Mouse (Mus musculus) retina, embryonic 14.5 days (tissue): ENCODE results near the gene Rragc.
A peak's percentile ranks its signal among the peaks of the same experiment; 100 is the strongest.
"Not testable (repeated sequence)": the region's sequence is repeated elsewhere in the genome, so short reads cannot be mapped to it uniquely, and the experiment has no call there.

Experiments
- DNase-seq: peaks from one replicate; pipeline ENCODE4 v3.0.0-alpha.2; 2015; ENCODE audit warnings: low spot score

Rragc gene

GRCm38 (mm10) chr4:123916748-123917547 is at the start of gene Rragc:
Rragc (plus strand) TSS chr4:123917446.
- peak; percentile 99 for DNase-seq

DNA sequence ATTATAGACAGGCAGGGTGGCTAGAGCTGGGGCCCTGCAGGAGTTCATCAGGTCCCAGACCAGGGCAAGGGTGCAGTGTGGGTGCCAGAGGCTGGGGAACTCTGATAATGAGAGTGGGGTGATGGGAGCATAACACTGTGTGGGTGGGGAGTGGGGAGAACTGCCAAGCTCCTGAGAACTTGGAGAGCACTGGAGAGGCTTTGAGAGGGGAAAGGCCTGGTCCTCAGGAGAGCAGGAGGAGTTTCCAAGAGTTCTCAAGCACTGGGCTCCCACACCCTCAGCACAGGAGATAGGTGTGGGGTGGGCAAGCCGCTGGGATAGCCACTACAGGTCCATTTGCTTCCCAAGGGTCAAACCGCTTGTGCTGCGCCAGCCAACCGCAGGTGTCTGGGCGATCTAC is 23.5 kb upstream of the Rragc start:
- no peak for DNase-seq

DNA sequence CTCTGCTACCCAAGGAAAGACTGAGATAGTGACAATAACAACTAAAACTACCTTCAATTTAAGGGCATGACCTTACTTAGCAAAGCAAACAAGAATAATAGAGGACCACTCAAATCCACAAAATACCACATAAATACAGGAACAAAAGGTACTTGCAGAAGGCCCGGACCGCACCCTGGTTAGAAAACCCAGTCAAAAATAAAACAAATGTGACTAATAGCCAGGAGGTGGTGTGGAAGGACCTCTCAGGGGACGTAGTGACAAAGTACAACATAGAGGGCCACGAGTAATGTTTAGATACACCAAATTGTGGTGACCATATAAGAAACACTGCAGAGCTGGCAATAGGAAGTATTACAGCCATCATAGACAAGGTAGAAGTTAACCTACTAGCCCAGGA is 23.0 kb upstream of the Rragc start:
- no peak for DNase-seq

- DNase-seq, result peak; percentile 82
Measured at GRCm38 (mm10) chr4:123898696-123899095, 18.6 kb upstream of the Rragc start.

GRCm38 (mm10) chr4:123903432-123903831 is 13.8 kb upstream of the Rragc start:
- no peak for DNase-seq

DNA sequence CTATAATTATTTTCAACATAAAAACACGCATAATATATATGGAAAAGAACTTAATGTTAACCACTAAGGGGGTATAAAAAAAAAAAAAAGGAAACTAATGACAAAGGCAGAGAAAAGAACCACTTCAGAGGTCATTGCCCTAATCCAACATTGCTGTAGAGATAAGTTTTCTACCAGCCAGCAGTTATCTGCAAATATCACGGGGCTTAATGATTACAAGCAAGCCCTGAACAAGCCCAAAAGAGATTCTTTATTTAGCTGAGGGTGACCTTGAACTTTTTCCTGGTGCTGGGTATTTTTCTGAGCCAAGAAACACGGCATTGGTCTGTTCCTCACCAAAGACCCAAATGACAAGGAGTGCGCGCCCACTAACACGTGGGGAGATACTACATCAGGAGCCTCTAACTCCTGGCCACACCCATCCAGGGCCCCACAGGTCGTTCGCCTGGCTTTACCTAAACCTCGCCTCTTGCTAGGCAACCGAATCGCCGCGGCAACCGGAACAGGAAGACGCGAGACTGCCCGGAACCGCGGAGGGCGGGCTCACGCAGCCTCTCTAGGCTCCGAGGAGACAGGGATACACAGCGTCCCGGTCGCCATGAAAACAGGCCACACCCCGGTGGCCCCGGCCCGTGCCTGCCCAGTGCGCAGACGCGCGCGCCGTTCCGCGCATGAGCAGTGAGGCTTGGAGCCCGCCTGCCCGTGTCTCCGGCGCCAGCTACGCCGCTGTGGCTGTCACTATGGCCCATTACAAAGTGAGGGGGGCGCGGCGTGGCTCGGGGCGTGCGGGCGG is 12.7 kb upstream of the Rragc start, which contains the start of gene Mycbp:
Mycbp (plus strand) TSS at position 500 of the 793 bp plus-strand sequence.
- peak; percentile 98 for DNase-seq

DNA sequence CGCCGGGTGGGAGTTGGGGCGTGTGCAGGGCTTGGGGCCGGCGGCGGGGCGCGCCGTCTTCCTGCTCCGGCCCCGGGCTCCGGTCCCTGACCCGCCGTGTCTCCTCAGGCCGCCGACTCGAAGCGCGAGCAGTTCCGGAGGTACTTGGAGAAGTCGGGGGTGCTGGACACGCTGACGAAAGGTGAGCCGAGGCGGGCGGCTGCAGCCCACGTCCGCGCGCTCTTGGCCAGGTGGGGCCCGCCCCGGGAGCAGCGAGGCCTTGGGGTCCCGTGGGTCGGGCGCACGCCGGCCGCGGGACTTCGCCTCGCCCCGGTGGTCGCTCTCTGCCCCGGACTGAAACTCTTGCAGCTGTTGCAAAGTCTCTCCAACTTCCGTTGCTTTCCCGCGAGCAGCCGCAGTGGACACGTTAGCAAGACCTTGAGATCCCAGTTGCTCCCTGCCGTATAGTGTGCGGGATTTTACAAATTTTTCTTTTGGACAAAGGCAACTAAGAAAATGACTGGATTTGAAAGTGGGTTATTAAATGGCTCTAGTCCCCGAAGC is 12.0 kb upstream of the Rragc start:
- peak; percentile 24 for DNase-seq

GRCm38 (mm10) chr4:123911503-123911902 is 5.7 kb upstream of the Rragc start:
- no peak for DNase-seq

DNA sequence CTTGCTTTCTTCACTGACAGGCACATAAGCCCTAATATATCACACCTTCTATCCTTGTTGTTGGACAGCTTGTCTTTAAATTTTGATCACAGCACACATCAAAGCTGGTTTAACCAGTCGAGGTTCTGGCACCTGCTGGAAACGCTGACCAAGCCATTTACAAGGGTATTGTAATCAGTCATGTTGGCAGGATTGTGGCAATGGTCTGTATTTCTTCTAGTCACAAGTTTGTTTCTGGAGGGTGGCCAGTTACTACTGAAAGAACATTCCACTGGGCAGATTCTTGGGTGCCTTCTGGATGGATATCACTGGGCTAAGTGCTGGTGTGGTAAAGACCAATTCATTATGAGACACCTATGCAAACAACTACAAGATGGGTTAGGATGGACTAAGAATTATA is 4.8 kb upstream of the Rragc start:
- DNase-seq, result no peak

- no peak for DNase-seq
Measured at GRCm38 (mm10) chr4:123917548-123918140, 398 bp downstream of the Rragc start, which contains the start of gene 4930535I16Rik. 4930535I16Rik (minus strand) TSS chr4:123918022.

DNA sequence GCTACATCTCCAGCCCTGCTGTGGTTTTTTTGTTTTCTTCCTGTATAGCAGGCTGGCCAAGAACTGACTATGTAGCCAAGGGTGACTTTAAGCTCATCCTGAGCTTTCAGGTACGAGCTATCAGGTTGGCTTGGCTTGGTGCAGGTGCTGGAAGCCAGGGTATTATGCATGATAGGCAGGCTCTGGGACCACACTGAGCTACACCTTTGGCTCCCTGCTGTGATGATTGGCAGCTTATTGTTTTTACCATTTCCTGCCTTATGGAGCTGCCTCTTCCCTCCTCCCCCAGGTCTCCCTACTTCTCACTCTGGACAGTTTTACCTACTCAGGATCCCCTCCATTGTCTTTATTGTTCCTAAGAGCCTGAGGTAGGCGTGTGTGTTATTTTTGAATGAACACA is 1.6 kb downstream of the Rragc start:
- DNase-seq, result no peak

GRCm38 (mm10) chr4:123921055-123921565 is 3.9 kb downstream of the Rragc start:
- DNase-seq, result no peak

- no peak for DNase-seq
Measured at GRCm38 (mm10) chr4:123927961-123928360, 10.7 kb downstream of the Rragc start.

DNA sequence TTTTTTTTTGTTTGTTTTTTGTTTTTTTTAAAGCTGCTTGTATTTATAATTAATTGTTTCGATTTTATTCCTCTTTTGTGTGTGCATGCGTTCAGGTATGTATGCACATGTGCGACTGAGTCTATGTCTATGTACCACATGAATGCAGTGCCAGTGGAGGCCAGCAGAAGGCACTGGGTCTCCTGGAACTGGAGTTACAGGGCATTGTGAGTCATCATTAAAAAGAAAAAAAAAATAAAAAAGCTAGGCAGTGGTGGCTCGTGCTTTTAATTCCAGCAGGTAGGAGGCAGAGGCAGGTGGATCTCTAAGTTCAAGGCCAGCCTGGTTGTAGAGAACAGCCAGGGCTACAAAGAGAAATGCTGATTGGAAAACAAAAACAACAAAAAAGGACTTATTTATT is 12.7 kb downstream of the Rragc start:
- DNase-seq, result no peak

- DNase-seq, result no peak
Measured at GRCm38 (mm10) chr4:123934306-123934705, 17.1 kb downstream of the Rragc start.

- no peak for DNase-seq
Measured at GRCm38 (mm10) chr4:123936059-123936458, 18.8 kb downstream of the Rragc start.

DNA sequence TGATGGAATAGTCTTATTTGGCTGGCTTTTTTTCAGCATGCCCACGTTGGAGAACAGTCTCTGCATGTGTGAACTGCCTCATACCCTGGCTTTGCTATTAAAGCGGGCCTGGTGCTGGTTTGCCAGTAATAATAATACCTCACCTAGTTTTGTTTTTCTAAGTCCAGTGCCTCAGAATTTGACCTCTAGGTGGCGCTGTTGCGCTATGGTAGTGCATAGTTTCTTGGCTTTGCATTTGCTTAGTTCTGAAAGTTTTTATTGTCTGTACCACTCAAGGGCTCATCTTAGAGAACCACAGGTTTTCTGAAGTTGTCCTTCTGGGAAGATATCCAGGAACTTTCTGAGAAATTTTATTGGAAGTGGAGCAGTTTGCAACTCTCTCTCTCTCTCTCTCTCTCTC is 22.6 kb downstream of the Rragc start:
- peak; percentile 95 for DNase-seq

GRCm38 (mm10) chr4:123940878-123941277 is 23.6 kb downstream of the Rragc start:
- DNase-seq, result not testable (repeated sequence)

- peak; percentile 67 for DNase-seq
Measured at GRCm38 (mm10) chr4:123946701-123947100, 29.5 kb downstream of the Rragc start.

- peak; percentile 56 for DNase-seq
Measured at GRCm38 (mm10) chr4:123947149-123947548, 29.9 kb downstream of the Rragc start.

DNA sequence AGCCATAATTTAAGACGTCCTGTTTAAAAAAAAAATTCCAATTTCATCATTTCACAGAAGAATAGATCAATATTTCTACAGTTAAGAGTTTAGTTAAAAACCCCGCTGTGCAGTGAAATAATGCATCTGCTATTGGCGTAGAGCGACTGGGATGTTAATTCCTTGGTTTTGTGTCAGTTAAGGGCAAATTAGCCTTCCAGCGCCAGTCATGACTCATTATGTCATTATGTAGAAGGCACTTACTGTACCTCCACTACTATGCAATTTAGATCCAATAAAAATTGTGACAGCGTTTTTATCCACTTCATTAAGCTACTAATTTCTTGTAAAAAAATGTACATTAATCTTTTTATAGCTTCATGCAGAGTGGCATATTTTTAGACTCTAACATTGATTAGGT is 31.7 kb downstream of the Rragc start:
- DNase-seq, result no peak

DNA sequence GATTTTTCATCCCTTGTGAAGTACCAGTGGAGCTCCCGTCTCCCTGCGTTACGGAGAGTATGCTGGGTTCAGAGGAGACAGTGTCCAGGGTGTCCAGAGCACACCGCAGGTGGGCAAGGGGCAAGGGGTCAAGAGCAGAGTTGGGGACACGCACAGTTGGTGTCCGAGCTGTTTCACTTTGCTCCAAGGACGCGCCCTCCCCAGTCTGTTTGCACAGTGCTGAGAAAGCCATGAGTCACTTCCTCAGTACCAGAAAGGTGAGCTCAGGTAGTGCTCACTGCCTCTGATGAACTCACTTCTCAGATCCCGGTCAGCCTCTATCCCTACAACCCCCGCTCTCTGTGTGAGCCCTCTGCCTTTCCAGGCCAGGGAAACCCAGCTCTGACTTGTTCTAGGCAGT is 32.4 kb downstream of the Rragc start:
- no peak for DNase-seq
